Mouse (Mus musculus): ENCODE measurements around the gene Macrod1.
A peak's percentile ranks its signal among the peaks of the same experiment; 100 is the strongest.

Macrod1 gene

DNA sequence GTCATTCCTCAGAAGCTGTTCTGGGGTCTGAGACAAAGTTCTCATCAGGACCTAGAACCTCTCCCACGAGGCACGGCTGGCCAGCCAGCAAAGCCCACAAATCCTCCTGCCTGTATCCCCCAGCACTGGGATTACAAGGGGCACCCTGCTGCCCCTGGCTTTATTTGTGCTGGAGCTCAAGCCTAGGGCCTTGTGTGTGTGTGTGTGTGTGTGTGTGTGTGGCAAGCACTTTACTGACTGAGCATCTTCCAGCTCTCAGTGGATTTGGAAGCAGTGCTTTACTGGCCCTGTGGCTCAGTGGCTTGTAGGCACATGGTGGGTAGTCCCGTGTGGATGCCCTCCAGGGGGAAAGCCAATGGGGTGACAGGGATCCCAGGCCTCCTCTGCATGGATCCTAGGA is 56.0 kb downstream of the Macrod1 start:
- DNase-seq (ENCODE audit: low read depth, low spot score), result no peak

DNA sequence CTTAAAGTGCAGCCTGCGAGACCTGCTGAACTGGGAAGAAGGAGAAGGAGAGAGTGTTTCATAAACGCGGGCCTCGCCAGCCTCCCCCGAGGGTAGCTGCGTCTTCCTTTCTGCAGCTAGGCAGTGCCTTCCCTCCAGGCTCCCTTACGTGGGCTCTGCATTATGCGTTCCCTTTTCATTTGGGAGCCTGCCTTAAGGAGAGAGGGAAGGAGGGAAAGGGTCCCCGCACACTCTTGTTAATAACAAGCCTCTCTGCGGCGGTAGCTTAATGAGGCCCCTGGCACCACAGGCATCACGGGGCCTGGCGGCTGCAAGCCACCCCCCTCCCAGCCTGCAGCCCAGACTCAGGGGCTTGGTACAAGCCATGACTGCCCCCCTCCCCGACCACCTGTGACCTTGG is 57.0 kb downstream of the Macrod1 start:
- DNase-seq (ENCODE audit: low read depth, low spot score), result no peak

DNA sequence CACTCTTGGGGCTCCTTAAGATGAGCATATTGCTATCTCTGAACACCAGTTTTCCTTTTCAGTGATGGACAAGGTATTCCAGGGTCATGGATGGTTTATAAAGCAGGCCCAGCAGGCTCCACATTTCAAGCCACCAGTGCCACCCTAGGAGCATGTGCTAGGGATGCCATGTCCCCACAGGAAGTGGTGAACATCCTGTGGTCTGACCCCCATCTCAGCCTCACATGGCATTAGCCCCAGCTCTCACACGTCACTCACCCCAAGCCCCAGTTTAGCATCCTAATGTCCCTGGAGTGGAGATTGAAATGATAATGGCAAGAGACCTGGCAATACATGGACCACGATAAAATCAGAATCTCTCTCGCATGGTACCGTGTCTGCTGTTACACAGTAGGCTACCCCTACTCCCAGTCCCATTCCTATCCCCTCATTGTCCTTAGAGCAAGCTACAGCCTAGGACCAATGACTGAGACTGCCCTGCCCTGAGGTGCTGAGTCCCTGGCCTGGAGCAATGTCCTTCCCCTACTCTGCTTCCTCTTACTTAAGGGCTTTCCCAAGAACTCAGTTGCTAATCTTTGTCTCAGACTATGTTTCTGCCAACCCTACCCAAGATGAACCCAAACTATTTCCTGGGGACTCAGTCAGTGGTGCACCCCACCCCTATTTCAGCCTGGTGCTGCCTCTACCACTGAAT is 59.6 kb downstream of the Macrod1 start:
- DNase-seq (ENCODE audit: low read depth, low spot score), result no peak

DNA sequence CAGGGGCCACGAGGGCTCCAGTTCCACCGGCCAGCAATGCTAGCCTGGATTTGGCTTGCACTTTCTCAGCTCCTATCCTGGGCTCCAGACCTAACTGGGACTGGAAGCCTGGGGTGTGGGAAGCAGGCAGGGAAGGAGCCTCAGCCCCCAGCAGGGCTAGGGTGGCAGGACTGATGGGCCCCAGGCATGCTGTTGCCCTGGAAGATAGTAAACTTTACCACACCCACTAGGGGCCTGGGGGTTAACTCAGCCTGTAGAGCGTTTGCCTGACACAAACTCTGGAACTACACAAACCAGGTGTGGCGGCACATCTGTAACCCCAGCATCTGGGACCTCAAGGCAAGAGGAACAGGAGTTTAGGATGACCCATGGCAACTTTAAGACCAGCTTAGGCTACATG is 60.5 kb downstream of the Macrod1 start:
- no peak for DNase-seq (ENCODE audit: low read depth, low spot score)

DNA sequence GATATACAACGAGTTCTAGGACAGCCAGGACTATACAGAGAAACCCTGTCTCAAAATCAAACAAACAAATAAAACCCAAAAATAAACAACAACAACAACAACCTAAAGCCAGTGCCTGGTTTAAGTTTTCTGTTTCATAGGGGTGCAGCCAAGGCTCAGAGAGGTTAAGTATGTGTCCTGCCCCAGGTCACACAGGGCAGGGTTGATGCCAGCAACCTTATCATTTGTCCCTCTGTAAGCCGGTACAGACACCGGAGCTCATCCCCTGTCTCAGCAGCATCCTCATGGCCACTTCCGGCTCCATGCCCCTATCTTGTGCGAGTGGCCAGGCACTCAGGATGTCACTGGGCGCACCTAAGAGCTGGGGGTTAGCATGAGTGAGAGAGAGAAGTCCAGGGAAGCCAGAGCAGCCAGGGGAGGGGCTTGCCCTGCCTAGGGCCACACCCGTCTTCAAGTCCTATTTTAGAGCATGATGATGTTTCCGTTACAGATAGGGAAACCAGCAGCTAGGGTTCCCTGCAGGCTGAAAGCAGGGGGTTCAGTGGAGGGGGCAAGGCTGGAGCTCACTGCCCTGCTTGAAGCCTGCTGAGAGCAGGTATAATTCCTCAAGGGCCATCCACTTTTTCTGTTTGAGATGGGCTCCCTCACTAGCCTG is 61.2 kb downstream of the Macrod1 start:
- DNase-seq (ENCODE audit: low read depth, low spot score), result no peak

DNA sequence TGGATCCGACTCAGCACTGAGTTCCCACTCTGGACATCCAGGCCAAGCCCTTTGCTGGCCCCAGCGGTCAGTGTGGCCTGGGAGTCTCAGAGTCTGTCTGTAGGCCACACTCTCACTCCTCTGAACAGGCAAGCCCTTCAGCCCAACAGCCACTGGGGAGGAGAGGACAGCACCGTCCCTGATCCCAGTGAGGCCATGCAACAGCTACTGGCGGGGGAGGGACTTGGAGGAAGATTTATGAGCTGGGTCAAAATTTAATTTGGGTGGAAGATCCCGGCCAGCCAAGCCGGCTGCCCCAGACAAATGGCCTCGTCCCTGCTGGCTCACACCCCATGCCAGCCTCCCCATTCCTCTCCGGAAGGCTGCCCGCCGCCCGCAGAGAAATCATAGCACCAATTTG is 64.6 kb downstream of the Macrod1 start:
- DNase-seq (ENCODE audit: low read depth, low spot score), result no peak

DNA sequence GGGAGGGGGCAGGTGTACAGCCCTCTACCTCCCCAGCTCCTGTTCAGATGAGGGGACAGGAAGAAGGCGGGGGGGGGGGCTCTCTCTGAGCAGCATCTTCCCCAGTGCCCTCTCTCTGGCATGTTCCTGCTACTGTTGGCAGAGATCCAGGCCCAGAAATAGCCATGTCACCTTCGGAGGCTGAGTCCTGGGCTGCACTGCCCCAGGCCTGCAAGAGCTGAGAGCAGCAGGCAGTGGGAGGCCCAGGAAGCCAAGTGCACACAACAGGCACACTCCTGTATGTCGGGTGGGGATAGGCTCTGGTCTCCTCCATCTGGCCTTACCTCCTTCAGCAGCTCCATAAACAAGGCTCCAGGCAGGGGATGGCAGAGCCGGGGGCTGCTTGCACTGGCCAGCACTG is 65.7 kb downstream of the Macrod1 start:
- no peak for DNase-seq (ENCODE audit: low read depth, low spot score)

DNA sequence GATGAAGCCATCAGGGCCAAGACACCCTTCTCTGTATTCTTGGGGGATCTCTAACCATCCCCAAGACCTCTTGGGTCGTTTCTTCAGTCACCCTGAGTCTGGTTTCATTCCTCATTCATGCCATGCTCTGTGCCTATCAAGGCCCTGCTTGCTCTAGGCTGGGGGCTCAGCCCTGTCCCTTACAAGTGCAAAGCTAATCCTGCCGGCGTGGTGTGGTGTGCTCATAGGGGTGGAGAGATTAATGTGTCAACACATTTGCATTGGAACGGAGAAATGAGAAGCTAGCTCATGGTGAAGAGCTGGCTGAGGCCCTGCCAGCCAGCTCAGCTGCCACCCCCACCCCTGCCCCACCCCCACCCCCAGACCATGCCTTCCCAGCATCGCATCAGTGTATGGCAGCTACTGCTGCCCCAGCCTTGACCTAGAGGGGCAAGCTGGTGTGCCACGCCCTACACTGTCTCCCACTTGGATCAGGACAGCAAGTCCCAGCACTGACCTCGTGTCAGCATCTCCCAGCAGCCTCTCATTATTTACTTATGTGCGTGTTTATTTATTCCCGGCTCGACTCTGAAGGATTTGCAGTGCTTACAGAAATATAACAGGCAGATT is 66.2 kb downstream of the Macrod1 start:
- no peak for DNase-seq (ENCODE audit: low read depth, low spot score)

DNA sequence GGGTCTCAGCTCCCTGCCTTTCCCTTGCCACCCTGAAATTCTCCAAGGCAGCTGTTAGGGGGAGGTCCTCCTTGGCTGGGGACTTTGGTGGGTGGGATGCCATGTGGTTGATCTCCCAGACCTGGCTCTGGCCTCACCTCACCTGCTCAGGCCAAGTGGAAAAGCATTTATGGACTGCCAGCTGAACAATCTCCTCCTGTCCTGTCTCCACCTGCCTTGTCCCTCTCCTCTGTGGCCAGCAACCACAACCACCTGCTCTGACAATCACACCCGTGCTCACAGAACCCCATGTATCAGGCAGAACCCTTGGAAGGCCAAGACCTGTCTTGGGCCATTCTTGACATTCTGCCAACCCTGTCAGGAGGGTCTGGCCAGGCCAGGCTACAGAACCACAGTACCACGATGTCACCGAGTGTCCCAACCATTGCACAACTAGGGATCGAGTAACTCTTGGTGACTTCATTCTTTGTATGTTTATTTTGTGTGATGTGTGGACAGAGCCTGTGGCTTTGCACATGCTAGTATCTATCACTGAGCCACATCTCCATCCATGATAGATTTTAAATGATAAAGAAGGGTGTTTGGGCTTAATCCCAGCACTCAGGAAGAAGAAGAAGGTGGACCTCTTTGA is 69.0 kb downstream of the Macrod1 start:
- no peak for DNase-seq (ENCODE audit: low read depth, low spot score)

DNA sequence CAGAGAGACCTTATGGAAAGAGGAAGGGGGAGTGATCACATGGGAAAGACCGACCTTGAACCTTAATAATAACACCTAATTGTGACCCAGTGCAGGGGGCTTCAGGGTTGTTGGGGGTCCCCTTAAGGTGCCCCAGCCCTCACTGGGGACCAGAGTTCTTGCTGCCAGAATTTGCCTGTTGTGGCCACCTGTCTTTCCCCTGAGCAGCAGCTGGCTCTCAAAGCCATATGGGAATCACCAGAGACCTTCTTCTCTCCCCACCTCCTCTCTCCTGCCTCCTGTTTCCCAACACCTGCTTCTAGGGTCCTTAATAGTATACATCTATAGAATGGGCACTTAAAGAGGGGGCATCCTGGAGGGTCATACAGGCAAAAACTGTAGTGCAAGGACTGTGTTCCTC is 69.6 kb downstream of the Macrod1 start:
- no peak for DNase-seq (ENCODE audit: low read depth, low spot score)

DNA sequence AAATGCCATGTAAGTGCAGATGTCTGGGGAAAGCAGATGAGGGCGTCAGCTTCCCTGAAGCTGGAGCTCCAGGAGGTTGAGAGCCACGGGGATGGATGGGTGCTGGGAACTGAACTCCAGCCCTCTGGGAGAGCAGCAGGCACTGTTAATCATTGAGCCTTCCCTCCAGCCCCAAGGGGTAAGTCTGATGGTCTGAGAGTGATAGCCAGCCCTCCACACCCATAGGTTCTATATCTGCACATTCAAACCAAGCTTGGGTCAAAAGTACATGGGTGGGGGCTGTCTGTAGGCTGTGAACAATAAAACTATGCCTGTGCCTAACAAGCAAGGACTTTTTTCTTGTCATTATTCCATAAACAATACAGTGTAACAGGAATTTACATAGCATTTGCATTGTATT is 70.3 kb downstream of the Macrod1 start:
- no peak for DNase-seq (ENCODE audit: low read depth, low spot score)

DNA sequence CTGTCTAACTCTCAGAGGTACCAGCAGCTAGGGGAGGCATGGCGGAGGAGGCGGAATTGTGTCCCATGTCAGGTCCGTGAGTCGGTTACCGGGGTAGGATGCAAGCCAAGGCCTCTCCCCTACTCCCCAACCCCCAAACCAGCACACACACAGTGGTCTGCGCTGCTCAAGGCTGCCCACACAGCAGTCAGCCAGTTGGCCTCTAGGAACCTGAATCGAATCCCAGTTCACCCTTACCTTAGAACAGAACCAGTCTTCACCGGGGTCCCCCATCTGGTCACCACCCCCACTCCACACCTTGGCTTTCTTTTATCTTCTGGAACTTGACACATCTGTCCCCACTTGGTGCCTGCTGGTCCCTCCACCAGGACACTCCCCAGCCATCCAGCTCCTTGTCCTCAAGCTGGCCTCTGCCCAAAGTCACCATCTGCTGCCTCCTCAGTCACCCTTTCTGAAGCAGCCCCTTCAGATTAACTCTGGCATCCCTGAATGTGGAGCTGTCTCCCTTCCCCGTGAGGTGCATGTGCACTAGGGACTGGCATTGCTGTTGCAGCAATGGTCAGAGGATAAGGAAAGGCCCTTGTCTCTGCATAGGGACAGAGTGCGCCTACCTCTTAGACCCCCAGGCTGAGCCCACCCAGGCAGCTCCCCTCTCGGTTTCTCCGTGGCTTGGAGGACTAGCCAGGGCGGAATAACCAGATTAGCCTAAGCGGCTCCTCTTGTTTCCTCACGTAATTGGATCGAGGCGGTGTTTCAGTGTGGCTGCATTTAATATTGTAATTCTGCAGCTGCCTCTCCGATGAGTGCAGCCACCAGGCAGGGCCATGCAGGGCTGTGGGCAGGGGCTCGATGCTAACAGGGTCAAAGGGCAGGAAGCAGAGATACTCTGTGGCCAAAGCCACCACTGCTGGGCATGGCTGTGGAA is 72.2 kb downstream of the Macrod1 start:
- no peak for DNase-seq (ENCODE audit: low read depth, low spot score)

DNA sequence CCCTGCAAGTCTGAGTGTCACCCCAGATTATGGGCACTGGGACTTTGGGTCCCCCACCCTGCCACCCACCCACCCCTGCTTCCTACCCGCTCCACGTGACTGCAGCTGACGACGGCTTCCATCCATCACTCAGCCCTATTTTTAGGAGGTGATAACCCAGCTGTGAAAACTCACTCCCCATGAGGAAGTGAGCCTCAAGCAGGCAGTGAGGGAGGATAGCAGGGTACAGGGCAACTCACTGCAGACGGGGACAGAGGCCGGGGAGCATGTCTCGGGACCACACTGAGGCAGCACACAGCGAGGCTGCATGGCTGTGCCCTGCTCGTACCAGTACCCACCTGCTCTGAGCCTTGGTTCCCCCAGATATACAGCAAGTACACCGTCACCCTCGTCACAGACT is 73.7 kb downstream of the Macrod1 start:
- no peak for DNase-seq (ENCODE audit: low read depth, low spot score)

DNA sequence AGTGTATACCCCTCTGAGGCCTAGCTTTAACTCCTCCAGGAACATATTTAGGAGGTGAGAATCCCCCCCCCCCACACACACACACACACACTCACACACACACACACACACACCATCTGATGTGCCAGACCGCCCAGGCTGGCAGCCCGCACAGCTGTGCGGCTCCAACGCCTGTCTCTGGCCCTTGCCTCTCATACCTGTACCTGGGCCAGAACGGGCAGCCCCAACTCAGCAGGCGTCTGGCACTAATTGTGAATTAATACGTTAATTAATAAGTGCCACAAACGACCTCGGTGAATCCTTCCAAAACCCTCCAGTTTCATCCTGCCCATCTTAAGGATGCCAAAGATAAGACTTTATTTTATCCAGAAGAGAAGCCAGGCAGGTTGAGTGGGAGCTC is 76.8 kb downstream of the Macrod1 start:
- no peak for DNase-seq (ENCODE audit: low read depth, low spot score)

DNA sequence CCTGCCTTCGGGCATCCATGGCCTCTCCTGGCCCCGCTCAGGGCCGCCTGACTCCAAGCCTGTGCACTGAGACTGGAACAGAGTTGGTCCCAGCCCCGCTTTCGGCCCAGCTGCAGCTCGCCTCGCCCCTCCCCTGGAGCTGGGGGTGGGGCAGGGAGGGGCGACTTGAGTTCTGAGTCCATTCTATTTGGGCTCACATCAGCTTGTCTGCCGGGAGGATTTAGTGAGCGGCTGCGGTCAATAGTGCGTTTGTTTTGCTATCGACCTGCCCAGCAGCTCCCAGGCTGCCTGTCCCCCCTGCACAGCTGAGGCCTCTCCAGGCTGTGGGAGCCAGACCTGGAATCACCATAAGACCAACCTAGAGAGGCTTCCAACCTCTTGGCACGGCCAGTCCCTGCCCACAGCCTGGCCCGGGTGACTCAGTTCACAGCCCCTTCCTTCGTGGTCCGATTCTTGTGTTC is 78.1 kb downstream of the Macrod1 start:
- no peak for DNase-seq (ENCODE audit: low read depth, low spot score)

DNA sequence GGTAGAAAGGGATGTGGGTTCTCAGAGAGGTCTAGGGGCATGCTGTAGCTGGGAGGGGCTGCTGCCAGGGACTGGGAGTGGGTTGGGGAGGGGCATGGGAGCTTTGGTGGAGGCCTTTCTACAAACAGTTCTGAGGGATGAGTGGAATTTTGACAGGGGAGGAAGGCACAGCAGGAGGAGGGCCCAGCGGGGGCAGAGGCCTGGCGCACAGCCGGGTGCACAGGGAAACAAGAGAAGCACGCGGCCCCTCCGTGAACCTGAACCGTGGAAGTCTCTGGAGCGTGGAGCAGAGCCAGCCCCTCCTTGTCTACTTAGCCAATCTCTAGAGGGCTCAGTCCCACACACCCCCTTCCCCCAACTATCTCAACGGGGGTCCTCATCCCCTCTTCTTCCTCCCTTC is 78.9 kb downstream of the Macrod1 start:
- peak; percentile 41 for DNase-seq (ENCODE audit: low read depth, low spot score)

DNA sequence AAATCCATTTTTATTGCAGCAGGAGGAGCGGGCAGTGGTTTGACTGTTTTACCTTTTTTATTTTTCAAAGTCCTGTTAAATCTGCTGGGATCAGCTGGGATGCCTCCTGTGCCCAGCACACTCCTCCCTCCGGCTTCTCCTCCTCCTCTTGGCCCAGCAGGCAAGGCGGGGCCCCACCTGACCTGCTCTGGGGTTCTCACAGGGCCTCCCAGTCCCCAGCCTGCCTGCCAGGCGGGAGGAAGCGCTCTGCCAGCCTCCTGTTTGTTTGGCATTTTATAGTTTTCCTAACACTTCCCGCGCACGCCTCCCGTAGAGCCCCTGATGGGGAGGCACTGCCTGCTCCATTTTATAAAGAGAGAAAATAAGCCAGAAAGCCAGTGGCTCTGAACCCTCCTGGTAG is 79.4 kb downstream of the Macrod1 start:
- DNase-seq (ENCODE audit: low read depth, low spot score), result no peak

DNA sequence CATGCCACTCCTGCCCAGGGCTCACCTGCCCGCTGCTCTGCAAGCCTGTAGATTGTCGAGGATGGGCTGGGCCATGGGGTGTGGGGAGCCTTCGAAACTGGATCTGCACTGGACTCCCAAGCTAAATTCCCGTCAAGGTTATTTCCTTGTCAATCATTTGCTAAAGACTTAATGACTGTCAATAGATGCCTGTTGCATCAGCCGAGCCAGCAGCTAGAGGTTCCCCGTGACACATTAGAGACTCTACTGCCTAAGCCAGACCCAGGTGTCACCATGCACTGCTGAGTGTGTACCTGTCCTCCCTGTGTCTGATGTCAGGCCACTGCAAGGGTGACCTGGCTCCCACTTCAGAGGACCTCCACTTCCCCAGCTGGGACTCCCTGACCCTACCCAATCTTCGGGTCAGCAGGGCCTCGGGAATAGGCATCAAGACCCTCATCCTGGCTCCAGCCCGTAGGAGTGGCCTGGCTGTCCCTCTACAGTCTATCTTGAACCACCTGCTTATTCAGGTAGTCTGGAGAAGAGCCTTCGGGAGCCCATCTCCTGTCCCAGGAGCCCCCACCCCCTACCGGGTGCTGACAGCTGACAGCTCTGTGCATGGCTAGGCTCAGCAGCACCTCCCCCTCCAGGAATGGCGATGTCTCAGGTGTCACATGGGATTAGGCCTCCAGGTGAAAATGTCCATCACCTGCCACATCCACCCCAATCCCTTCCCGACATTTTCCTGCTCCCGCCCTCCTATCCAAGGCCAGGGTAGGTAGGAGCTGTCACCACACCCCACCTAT is 80.3 kb downstream of the Macrod1 start:
- no peak for DNase-seq (ENCODE audit: low read depth, low spot score)

DNA sequence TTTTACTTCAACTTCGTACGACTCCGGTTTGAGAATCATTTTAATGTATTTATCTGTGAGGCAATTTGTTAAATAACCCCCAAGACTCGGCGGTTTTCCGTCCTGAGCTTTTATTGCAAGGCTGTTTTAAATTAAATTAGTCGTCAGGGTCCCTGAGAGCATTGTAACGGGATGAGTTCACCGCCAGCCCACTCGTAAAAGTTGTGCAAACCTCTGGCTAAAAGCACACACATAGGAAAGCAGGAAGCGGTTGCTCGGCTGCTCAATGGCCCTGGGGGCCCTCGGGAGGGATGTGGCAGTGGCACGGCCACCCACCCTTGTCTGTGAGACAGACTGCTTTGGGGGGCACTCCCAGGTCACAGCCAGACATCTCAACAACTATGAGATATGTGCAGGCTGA is 81.7 kb downstream of the Macrod1 start:
- no peak for DNase-seq (ENCODE audit: low read depth, low spot score)

DNA sequence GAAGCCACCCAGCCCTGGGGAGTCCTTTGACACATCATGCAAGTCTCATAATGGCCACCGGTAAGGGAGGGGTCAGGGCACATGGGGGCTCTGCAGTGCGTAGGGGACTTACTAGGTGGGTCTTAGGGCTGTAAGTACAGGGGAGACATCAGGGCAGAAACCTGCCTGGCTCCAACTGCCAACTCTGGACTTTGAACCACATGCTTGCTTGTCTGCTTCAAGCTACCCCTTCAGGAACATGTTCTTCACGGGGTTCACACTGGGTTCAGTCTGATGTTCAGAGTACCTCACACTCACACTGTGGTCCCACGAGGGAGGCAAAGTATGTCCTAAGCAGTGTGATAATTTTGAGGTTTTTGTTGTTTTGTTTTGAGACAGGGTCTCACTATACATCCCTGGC is 82.7 kb downstream of the Macrod1 start:
- no peak for DNase-seq (ENCODE audit: low read depth, low spot score)

DNA sequence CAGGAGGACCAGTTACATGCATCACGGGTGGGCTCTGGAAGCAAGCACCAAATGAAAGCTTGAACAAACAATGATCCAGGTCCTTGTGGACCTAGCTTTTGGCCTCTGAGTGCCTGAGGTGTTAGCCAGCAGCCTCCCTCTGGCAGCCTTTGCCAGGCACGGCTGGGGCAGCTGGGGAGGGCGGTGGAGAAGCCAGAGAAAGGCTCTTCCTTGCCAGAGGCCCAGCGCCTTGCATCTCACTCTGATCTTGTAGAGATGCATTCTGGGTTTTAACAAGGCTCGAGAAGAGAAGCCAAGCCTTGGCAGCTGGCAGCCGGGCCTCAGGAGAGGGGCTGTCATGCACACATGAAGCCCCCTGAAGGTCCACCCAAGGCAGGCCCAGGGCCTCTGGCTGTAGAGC is 83.8 kb downstream of the Macrod1 start:
- no peak for DNase-seq (ENCODE audit: low read depth, low spot score)
